Mouse (Mus musculus) midbrain, embryonic 11.5 days (tissue): ENCODE measurements around the gene Ank2. TPM values are rescaled to one million over a fixed set of nuclear protein-coding genes. Genes with fewer than 3 reads are reported as not detected.

Experiments used
- ATAC-seq: fragments of 200-750 bp; cut with Nextera tagmentation; 2 replicates; pipeline ENCODE4 v1.8.0; 2017; ENCODE audit warnings: moderate TSS enrichment, moderate library complexity; ENCODE audit not compliant: low FRiP score
- DNase-seq: peaks from one replicate; pipeline ENCODE4 v3.0.0; 2015; ENCODE audit warnings: low spot score; ENCODE audit errors: missing footprints
- H3K27ac ChIP-seq: fragments of 300-500 bp; sonication (generic); 2 replicates; pipeline ENCODE4 v1.5.1; 2014; ENCODE audit warnings: low read depth, low read length
- H3K27me3 ChIP-seq: fragments of 300-500 bp; sonication (generic); 2 replicates; pipeline ENCODE4 v1.6.1; 2014; ENCODE audit warnings: mild to moderate bottlenecking, low read length, moderate library complexity, mixed read lengths; ENCODE audit not compliant: control insufficient read depth, insufficient read depth
- H3K36me3 ChIP-seq: fragments of 300-500 bp; sonication (generic); 2 replicates; pipeline ENCODE4 v1.6.1; 2014; ENCODE audit warnings: mild to moderate bottlenecking, low read length, moderate library complexity, mixed read lengths; ENCODE audit not compliant: control insufficient read depth, insufficient read depth
- H3K4me1 ChIP-seq: fragments of 300-500 bp; sonication (generic); 2 replicates; pipeline ENCODE4 v1.6.1; 2014; ENCODE audit warnings: low read length; ENCODE audit not compliant: control insufficient read depth, insufficient read depth
- H3K4me2 ChIP-seq: fragments of 300-500 bp; sonication (generic); 2 replicates; pipeline ENCODE4 v1.6.1; 2014; ENCODE audit warnings: mild to moderate bottlenecking, moderate library complexity
- H3K4me3 ChIP-seq: fragments of 300-500 bp; sonication (generic); 2 replicates; pipeline ENCODE4 v1.5.1; 2014; ENCODE audit warnings: low read depth, low read length
- H3K9ac ChIP-seq: fragments of 300-500 bp; sonication (generic); 2 replicates; pipeline ENCODE4 v1.6.1; 2014; ENCODE audit warnings: low read length
- H3K9me3 ChIP-seq: fragments of 300-500 bp; sonication (generic); 2 replicates; pipeline ENCODE4 v1.6.1; 2016; ENCODE audit warnings: low read length; ENCODE audit not compliant: control insufficient read depth
- WGBS: fragments of 180-500 bp; shearing (Covaris S2); extraction: QIAGEN DNeasy Blood & Tissue Kit; methylation state at CpG from one replicate; pipeline ENCODE4 v1.1.7; 2014; 5-methylcytosine and 5-hydroxymethylcytosine counted together
- polyA plus RNA-seq: library from polyadenylated mRNA; unstranded; fragments of >200 nt; fragmentation: Nextera tagmentation; extraction: Ambion mirVana; gene quantifications from 2 replicates; pipeline ENCODE4 v1.2.1, GENCODE M21; 2014

Gene Ank2
- polyA plus RNA-seq, result 66.6 and 74.5 TPM in 2 replicates

DNA sequence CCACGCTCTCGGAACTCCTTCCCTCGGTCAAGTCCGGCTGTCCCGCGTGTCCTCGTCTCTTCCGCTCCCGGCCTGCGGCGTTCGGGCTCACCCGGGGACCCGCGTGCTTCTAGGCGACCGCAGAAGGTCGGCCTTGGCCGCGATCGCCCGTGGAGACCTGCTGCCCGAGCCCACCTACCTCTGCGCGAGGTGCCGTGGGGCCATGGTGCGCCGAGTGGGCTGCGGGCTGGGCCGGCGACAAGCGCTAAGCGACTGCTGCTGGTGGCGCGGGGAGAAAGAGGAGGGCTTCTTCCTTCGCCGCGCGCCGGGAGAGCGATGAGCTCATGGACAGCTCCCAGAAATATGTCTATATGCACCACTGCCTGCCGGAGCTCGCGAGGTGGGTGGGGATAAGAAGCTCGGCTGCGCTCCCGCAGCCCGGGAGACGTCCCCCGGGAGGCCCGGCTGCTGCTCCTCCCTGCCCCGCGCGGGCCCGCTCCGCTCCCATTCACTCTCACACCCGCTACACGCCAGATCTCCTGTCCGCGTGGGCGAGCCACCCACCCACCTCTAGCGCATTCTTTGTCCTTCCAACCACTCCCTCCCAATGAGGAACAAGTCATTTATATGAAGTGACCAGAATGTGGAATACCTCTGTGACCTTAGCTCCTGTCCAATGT lies at the start of gene Ank2:
Gene Ank2 (minus strand): TSS at position 609 of the 659 bp plus-strand sequence.
- Histone ChIP-seq H3K9me3 (no peaks in the 10 kb centered on the region), H3K4me2 (peak within 1 kb of the TSS; percentile 100), H3K4me1 (peaks cover 3% of the 10 kb centered on the region), H3K4me3 (peak within 1 kb of the TSS; percentile 62), H3K36me3 (no peaks in the 10 kb centered on the region), H3K27me3 (peaks cover 13% of the 10 kb centered on the region), H3K9ac (peak within 1 kb of the TSS; percentile 83), H3K27ac (no peak within 1 kb of the TSS)
- WGBS, result under 1% methylated on average over 62 of the region's 62 CpGs
- DNase-seq, result peak; percentile 96
- ATAC-seq, result peak; percentile 63

DNA sequence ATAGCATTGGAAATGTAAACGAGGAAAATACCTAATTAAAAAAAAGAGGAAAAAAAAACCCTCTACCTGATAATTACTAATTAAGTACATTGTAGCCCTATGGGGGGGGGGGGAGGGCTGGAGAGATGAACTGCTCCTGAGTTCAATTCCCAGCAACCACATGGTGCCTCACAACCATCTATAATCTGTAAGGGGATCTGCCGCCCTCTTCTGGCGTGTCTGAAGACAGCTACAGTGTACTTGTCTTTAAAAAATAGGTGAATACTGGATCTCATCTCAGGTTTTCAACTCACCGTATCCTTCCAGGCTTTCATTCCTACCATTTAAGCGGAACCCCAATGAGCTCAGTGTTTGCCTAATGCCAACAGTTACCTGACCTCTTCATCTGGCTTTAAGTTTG lies 48.7 kb upstream of the Ank2 start:
- H3K36me3 ChIP-seq, result peaks cover 4% of the 10 kb centered on the region; the same call in 1 of the 2 replicates
- DNase-seq, result no peak
- WGBS, result 26% methylated on average over 5 of the region's 5 CpGs
- H3K27ac ChIP-seq, result no peak overlapping the region
- H3K4me2 ChIP-seq, result no peak overlapping the region
- H3K9ac ChIP-seq, result no peak overlapping the region
- no peak for ATAC-seq
- H3K27me3 ChIP-seq, result no peaks in the 10 kb centered on the region
- peaks cover 3% of the 10 kb centered on the region; the same call in 1 of the 2 replicates for H3K4me1 ChIP-seq
- no peak overlapping the region for H3K4me3 ChIP-seq
- no peaks in the 10 kb centered on the region for H3K9me3 ChIP-seq

DNA sequence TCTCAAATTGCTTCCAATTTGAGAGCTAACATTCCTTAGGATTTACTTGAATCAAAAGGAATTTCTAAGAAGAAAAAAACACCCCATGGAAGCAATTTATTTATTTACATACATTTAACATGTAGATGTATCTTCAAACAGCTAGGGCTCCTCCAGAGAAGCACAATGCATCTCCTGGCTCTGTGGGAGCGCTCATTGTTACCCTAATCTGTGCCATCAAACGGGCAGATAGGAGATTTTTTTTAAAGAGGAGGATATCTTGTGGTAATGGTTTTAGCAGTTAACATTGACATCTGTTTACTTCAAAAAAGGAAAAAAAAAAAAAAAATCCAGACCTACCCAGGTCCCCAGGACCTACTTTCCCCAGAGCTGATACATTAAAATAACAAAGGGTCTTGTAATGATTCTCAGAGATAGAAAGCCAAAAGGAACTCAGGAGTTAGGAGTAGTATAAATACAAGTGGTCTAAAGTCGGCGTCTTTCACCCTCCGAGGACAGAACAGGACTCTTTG lies 45.5 kb upstream of the Ank2 start:
- no peak for DNase-seq
- Histone ChIP-seq H3K9ac (no peak overlapping the region), H3K27me3 (no peaks in the 10 kb centered on the region), H3K9me3 (no peaks in the 10 kb centered on the region), H3K4me2 (no peak overlapping the region), H3K4me3 (no peak overlapping the region), H3K4me1 (no peaks in the 10 kb centered on the region), H3K27ac (no peak overlapping the region), H3K36me3 (peaks cover 4% of the 10 kb centered on the region; the same call in 1 of the 2 replicates)
- WGBS, result 16% methylated on average over 5 of the region's 5 CpGs
- ATAC-seq, result no peak

DNA sequence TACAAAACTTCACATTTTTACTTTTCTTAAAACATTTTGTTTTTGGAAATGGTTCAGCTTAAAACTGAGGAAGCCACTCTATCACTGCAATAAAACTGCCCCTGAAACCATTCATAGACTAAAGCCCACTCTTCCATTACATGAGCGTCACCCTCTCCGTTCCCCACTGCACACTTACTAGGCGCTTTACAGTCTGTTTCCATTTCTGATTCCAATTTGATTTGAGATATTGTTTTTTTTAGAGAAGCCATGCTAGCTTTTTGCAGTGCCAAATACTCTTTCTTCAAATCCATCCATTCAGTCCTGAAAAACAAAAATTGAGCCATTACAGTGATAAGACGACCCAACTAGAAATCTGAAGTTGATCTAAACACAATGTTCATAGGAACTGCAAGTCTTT lies 44.8 kb upstream of the Ank2 start:
- Histone ChIP-seq H3K4me2 (no peak overlapping the region), H3K36me3 (peaks cover 4% of the 10 kb centered on the region; the same call in 1 of the 2 replicates), H3K4me1 (no peaks in the 10 kb centered on the region), H3K9me3 (no peaks in the 10 kb centered on the region), H3K9ac (no peak overlapping the region), H3K27ac (no peak overlapping the region), H3K4me3 (no peak overlapping the region), H3K27me3 (no peaks in the 10 kb centered on the region)
- DNase-seq (peak; percentile 62), ATAC-seq (no peak)
- WGBS, result 73% methylated on average over 4 of the region's 4 CpGs

DNA sequence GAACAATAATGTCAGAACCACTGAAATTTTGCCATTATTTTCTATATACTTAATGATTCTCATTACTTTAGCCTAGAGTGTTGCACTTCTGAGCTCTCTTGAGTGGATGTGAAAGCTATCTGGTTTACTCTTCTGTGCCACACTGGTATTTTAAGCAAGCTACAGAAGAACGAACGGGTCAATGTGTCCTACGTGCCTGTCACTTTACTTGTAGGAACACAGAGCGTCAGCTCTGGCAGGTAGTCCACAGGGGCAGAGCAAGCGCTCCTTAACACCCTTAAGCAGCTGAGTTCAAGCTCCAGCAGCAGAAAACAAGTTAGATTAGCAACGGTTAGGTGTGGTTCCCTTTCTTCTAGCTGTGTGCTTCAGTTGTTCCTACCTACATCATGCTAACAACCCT lies 40.0 kb upstream of the Ank2 start:
- WGBS, result 78% methylated on average over 6 of the region's 6 CpGs
- ATAC-seq (no peak), DNase-seq (no peak)
- Histone ChIP-seq H3K4me2 (no peak overlapping the region), H3K27ac (no peak overlapping the region), H3K36me3 (peaks cover 2% of the 10 kb centered on the region; the same call in 1 of the 2 replicates), H3K27me3 (no peaks in the 10 kb centered on the region), H3K9ac (no peak overlapping the region), H3K9me3 (no peaks in the 10 kb centered on the region), H3K4me3 (no peak overlapping the region), H3K4me1 (no peaks in the 10 kb centered on the region)

DNA sequence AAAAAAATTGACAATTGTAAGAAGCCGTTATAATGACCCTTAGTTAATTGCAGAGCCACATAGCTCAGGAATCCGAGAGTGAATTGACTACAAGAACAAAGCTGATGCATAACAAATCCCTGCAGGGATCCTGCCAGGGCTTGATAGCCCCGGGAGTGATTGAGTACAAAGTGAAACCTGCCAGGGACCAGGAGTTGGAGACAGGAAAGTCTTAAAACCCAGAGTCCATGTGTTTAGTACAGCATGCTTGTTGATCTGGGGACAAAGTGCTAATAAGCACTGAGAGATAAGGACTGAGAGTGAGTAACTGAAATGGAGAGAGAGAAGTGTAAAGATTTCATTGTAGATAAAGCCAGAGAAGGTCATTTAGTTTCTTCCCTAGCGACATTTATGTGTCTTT lies 31.1 kb upstream of the Ank2 start:
- Histone ChIP-seq H3K9ac (no peak overlapping the region), H3K4me1 (no peaks in the 10 kb centered on the region; the same call in 1 of the 2 replicates), H3K36me3 (no peaks in the 10 kb centered on the region), H3K4me2 (no peak overlapping the region), H3K27me3 (no peaks in the 10 kb centered on the region), H3K9me3 (no peaks in the 10 kb centered on the region), H3K4me3 (no peak overlapping the region), H3K27ac (no peak overlapping the region)
- ATAC-seq (no peak), DNase-seq (peak; percentile 59)
- WGBS, result 14% methylated on average over 4 of the region's 4 CpGs

DNA sequence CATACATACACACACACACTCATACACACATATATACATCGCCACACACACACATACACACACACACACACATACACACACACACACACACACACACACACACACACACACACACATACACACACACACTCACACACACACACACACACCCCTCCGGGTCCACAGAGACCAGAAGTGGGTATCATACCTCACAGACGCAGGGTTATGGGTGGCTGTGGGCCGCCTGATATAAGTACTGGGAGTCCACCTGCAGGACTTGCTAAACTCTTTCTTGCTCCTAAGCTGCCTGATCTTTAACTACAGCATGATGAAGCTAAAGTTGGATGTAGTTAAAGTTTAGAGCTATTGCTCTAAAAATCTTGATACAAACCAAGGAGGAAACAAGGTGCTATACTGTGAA lies 30.7 kb upstream of the Ank2 start:
- Histone ChIP-seq H3K9ac (no peak overlapping the region), H3K4me3 (no peak overlapping the region), H3K4me2 (no peak overlapping the region), H3K27ac (no peak overlapping the region), H3K4me1 (no peaks in the 10 kb centered on the region; the same call in 1 of the 2 replicates), H3K36me3 (no peaks in the 10 kb centered on the region), H3K27me3 (no peaks in the 10 kb centered on the region), H3K9me3 (no peaks in the 10 kb centered on the region)
- WGBS, result 86% methylated on average over 4 of the region's 4 CpGs
- ATAC-seq (no peak), DNase-seq (no peak)

DNA sequence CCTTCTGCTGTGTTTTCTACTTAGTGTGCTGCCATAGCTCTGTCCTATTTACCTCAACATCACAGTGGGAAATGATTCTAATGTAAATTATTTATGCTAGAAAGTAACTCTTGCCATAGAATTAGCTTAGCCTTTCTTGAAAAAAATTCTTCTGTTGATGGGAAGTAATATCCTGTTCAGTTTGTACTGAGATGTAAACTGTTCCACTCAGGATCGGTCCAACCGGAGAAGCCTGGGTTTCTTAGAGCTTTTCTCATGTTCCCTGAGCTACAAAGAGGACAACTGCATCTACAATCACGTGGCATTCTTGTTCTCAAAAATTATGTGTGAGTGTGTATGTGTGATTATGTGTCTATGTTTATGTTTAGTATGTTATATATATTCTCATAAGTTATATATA lies 30.1 kb upstream of the Ank2 start:
- Histone ChIP-seq H3K27ac (no peak overlapping the region), H3K9me3 (no peaks in the 10 kb centered on the region), H3K36me3 (no peaks in the 10 kb centered on the region), H3K4me1 (no peaks in the 10 kb centered on the region; the same call in 1 of the 2 replicates), H3K9ac (no peak overlapping the region), H3K4me2 (no peak overlapping the region), H3K27me3 (no peaks in the 10 kb centered on the region), H3K4me3 (no peak overlapping the region)
- WGBS, result 86% methylated on average over 3 of the region's 3 CpGs
- peak; percentile 26 for DNase-seq
- ATAC-seq, result no peak

DNA sequence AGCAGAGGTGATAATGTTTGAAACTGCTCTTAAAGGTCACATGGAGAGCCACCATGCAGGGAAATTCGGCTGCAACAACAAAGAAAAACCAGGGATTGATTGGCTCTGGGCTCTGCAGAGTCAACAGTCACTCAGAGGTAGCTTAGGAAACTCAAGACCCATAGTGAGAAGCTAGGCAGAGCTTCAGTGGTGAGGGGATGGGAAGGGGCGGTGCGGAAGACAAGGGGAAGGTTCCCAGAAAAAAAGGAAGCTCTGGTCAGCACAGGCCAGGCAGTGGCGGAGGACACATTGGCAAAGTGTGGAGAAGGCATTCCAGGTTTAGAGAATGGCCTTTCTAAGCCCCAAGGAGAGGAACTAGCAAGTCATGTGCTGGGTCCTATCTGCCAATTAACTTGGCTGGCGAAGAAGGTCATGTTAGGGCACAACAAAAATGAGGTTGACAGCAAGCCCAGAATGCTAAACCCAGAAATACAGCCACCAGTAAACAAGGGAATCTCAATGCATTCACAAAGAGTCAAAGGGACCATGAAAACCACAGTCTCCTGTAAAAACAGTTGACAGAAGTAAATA lies 28.4 kb upstream of the Ank2 start:
- H3K4me3 ChIP-seq, result no peak overlapping the region
- no peak overlapping the region for H3K27ac ChIP-seq
- 76% methylated on average over 5 of the region's 5 CpGs for WGBS
- H3K9me3 ChIP-seq, result no peaks in the 10 kb centered on the region
- DNase-seq (peak; percentile 57), ATAC-seq (no peak)
- H3K4me2 ChIP-seq, result no peak overlapping the region
- H3K36me3 ChIP-seq, result no peaks in the 10 kb centered on the region
- H3K4me1 ChIP-seq, result no peaks in the 10 kb centered on the region; the same call in 1 of the 2 replicates
- no peak overlapping the region for H3K9ac ChIP-seq
- no peaks in the 10 kb centered on the region for H3K27me3 ChIP-seq
